Mouse (Mus musculus) heart, postnatal 0 days (tissue): ENCODE measurements around the gene Abce1. TPM values are rescaled to one million over a fixed set of nuclear protein-coding genes. Genes with fewer than 3 reads are reported as not detected.

ENCODE experiments used
- ATAC-seq: fragments of 200-750 bp; cut with Nextera tagmentation; 2 replicates; pipeline ENCODE4 v1.8.0; 2017; ENCODE audit warnings: low read depth, moderate number of reproducible peaks, moderate library complexity; ENCODE audit not compliant: insufficient read depth
- DNase-seq: peaks from one replicate; pipeline ENCODE4 v3.0.0-alpha.2; 2016; ENCODE audit warnings: low spot score
- H3K27ac ChIP-seq: fragments of 300-500 bp; sonication (generic); 2 replicates; pipeline ENCODE4 v1.5.1; 2014; ENCODE audit warnings: low read depth, mild to moderate bottlenecking
- H3K27me3 ChIP-seq: fragments of 300-500 bp; sonication (generic); 2 replicates; pipeline ENCODE4 v1.6.1; 2014; ENCODE audit warnings: low read length, mixed read lengths; ENCODE audit not compliant: control insufficient read depth, insufficient read depth
- H3K36me3 ChIP-seq: fragments of 300-500 bp; sonication (generic); replicated peaks from 2 replicates; pipeline ENCODE4 v1.6.1; 2014; ENCODE audit warnings: low read length, mixed read lengths; ENCODE audit not compliant: control insufficient read depth, insufficient read depth
- H3K4me1 ChIP-seq: fragments of 300-500 bp; sonication (generic); 2 replicates; pipeline ENCODE4 v1.6.1; 2014; ENCODE audit warnings: antibody characterized with exemption; ENCODE audit not compliant: control insufficient read depth, insufficient read depth
- H3K4me2 ChIP-seq: fragments of 300-500 bp; sonication (generic); 2 replicates; pipeline ENCODE4 v1.6.1; 2014; ENCODE audit warnings: low read depth, mild to moderate bottlenecking, low read length, moderate library complexity
- H3K4me3 ChIP-seq: fragments of 300-500 bp; sonication (generic); 2 replicates; pipeline ENCODE4 v1.5.1; 2014; ENCODE audit warnings: low read depth, low read length
- H3K9ac ChIP-seq: fragments of 300-500 bp; sonication (generic); replicated peaks from 2 replicates; pipeline ENCODE4 v1.6.1; 2014; ENCODE audit warnings: low read depth, low read length, mixed read lengths
- H3K9me3 ChIP-seq: fragments of 300-500 bp; sonication (generic); replicated peaks from 2 replicates; pipeline ENCODE4 v1.6.1; 2016; ENCODE audit warnings: low read length; ENCODE audit not compliant: control insufficient read depth
- CTCF ChIP-seq: IDR thresholded peaks from 2 replicates; pipeline ENCODE4 v1.5.1; 2016; ENCODE audit warnings: antibody characterized with exemption, control low read depth, low read depth
- EP300 ChIP-seq: IDR thresholded peaks from 2 replicates; pipeline ENCODE4 v1.6.1; 2016; ENCODE audit warnings: antibody characterized with exemption, low read depth
- WGBS: fragments of 180-500 bp; shearing (Covaris S2); extraction: QIAGEN DNeasy Blood & Tissue Kit; methylation state at CpG from one replicate; pipeline ENCODE4 v1.1.7; 2014; 5-methylcytosine and 5-hydroxymethylcytosine counted together
- polyA plus RNA-seq: library from polyadenylated mRNA; unstranded; fragments of >200 nt; fragmentation: Nextera tagmentation; extraction: Ambion mirVana; gene quantifications from 2 replicates; pipeline ENCODE4 v1.2.1, GENCODE M21; 2015
- total RNA-seq: library from RNA; depleted of rRNA; stranded (reverse); fragments of >200 nt; gene quantifications from 2 replicates; pipeline ENCODE4 v1.2.3, GENCODE M21; 2014; ENCODE audit warnings: low replicate concordance

Abce1 gene
- total and polyA plus RNA-seq, 2 experiments from 2014 or later = 38.6 to 55.0 TPM

GRCm38 (mm10) chr8:79727900-79728299 is 16.4 kb upstream of the Abce1 start:
- no peak overlapping the region for H3K27ac ChIP-seq
- H3K9ac ChIP-seq = no peak overlapping the region
- peaks cover 21% of the 10 kb centered on the region; the same call in 1 of the 2 replicates for H3K36me3 ChIP-seq
- H3K4me2 ChIP-seq = no peak overlapping the region
- ATAC-seq (no peak), DNase-seq (no peak)
- TF ChIP-seq EP300 = no peak
- TF ChIP-seq CTCF = no peak
- WGBS = 96% methylated on average over 1 of the region's 1 CpGs
- H3K4me3 ChIP-seq = no peak overlapping the region
- no peaks in the 10 kb centered on the region for H3K9me3 ChIP-seq
- H3K27me3 ChIP-seq = no peaks in the 10 kb centered on the region
- no peaks in the 10 kb centered on the region for H3K4me1 ChIP-seq

GRCm38 (mm10) chr8:79724589-79724988 is 13.0 kb upstream of the Abce1 start:
- no peak overlapping the region for H3K4me2 ChIP-seq
- ATAC-seq (no peak), DNase-seq (no peak)
- H3K4me1 ChIP-seq = no peaks in the 10 kb centered on the region
- TF ChIP-seq CTCF (no peak), EP300 (no peak)
- H3K27me3 ChIP-seq = no peaks in the 10 kb centered on the region
- no peak overlapping the region for H3K4me3 ChIP-seq
- no peak overlapping the region for H3K27ac ChIP-seq
- H3K9ac ChIP-seq = no peak overlapping the region
- peaks cover 23% of the 10 kb centered on the region for H3K36me3 ChIP-seq
- no peaks in the 10 kb centered on the region for H3K9me3 ChIP-seq
- WGBS = 63% methylated on average over 3 of the region's 3 CpGs

GRCm38 (mm10) chr8:79723308-79723707 is 11.8 kb upstream of the Abce1 start:
- no peaks in the 10 kb centered on the region for H3K27me3 ChIP-seq

DNA sequence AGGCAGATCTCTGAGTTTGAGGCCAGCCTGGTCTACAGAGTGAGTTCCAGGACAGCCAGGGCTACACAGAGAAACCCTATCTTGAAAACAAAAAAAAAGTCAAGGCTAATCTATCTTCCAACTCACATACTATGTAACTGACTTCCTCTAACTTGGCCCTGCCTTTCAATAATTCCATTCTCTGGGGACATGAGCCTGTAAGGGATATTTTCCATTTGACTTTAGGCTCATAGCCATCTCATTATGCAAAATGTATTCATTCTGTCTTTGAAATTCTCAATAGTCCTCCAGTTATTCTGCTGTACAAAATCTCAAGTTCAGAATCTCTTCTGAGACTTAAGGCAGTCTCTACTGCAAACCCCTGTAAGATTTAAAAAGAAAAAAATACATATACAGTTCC is 10.0 kb upstream of the Abce1 start:
- Histone ChIP-seq H3K27me3 (no peaks in the 10 kb centered on the region), H3K9ac (no peak overlapping the region), H3K9me3 (no peaks in the 10 kb centered on the region), H3K36me3 (peaks cover 26% of the 10 kb centered on the region), H3K4me3 (no peak overlapping the region), H3K4me2 (no peak overlapping the region), H3K4me1 (no peaks in the 10 kb centered on the region), H3K27ac (no peak overlapping the region)
- no peak for TF ChIP-seq CTCF
- TF ChIP-seq EP300 = no peak
- DNase-seq (no peak), ATAC-seq (no peak)

More at GRCm38 (mm10) chr8:79723308-79723707, 11.8 kb upstream of the Abce1 start:
- no peak for DNase-seq
- TF ChIP-seq EP300 (no peak), CTCF (no peak)
- ATAC-seq = no peak
- H3K9me3 ChIP-seq = no peaks in the 10 kb centered on the region
- H3K4me3 ChIP-seq = no peak overlapping the region
- H3K36me3 ChIP-seq = peaks cover 22% of the 10 kb centered on the region
- no peaks in the 10 kb centered on the region for H3K4me1 ChIP-seq
- H3K9ac ChIP-seq = no peak overlapping the region
- no peak overlapping the region for H3K27ac ChIP-seq
- H3K4me2 ChIP-seq = no peak overlapping the region

GRCm38 (mm10) chr8:79712676-79713075 is 1.1 kb upstream of the Abce1 start:
- DNase-seq = no peak
- Histone ChIP-seq H3K9me3 (no peaks in the 10 kb centered on the region), H3K9ac (no peak overlapping the region), H3K4me3 (no peak overlapping the region), H3K27ac (no peak overlapping the region), H3K27me3 (no peaks in the 10 kb centered on the region), H3K4me2 (peak overlapping the region; percentile 84; the same call in 1 of the 2 replicates), H3K4me1 (peaks cover 6% of the 10 kb centered on the region; the same call in 1 of the 2 replicates), H3K36me3 (peaks cover 10% of the 10 kb centered on the region; the same call in 1 of the 2 replicates)
- no peak for ATAC-seq
- no peak for TF ChIP-seq EP300
- TF ChIP-seq CTCF = no peak
- WGBS = 51% methylated on average over 6 of the region's 6 CpGs

GRCm38 (mm10) chr8:79706687-79707086 is 4.9 kb downstream of the Abce1 start:
- H3K27me3 ChIP-seq = no peaks in the 10 kb centered on the region
- no peak overlapping the region for H3K9ac ChIP-seq
- H3K9me3 ChIP-seq = no peaks in the 10 kb centered on the region
- H3K27ac ChIP-seq = no peak overlapping the region
- H3K4me3 ChIP-seq = no peak overlapping the region
- ATAC-seq = no peak
- H3K36me3 ChIP-seq = peaks cover 51% of the 10 kb centered on the region
- H3K4me1 ChIP-seq = no peaks in the 10 kb centered on the region
- DNase-seq = no peak
- WGBS = 94% methylated on average over 3 of the region's 3 CpGs
- H3K4me2 ChIP-seq = no peak overlapping the region
- TF ChIP-seq EP300 = no peak
- no peak for TF ChIP-seq CTCF
